Comparison of ENCODE assay signal across 10 mouse cellular contexts in genomic region chr17:48096321-48096720, GRCm38 (mm10). TPM values are rescaled to one million over a fixed set of nuclear protein-coding genes. Genes with fewer than 3 reads are reported as not detected.
DNase-seq lines count a peak whose midpoint lies in the region; ATAC-seq and TF ChIP-seq lines count a peak whose summit lies in the region.
"Had no signal": no experiment of that assay in that cellular context is flagged by ENCODE, and none has a peak within 500 bp of the region (broad histone marks: within the 10 kb centered on the region; RNA-seq: fewer than 3 reads in every experiment).

No protein-coding gene starts in this region.

- in situ Hi-C loops in ES-E14 (cut with MboI; ENCODE audit: low sequenced_read_pairs in 2 of 2, unreplicated experiment in 2 of 2): loop anchor here in 1 of 2 experiments (10.0 kb wide), 1 partner anchor 302 kb away; no protein-coding TSS in a partner anchor

- 0 out of 2 replicates have a peak overlapping the region, but pooled peaks have one; percentile 62 for H3K4me2 ChIP-seq in hindbrain, embryonic 12.5 days (replicated peaks)
- H3K4me2 ChIP-seq in hindbrain, embryonic 11.5 days (replicated peaks; ENCODE audit: low read depth, low read length): no peak overlapping the region; the same call in 1 of the 2 replicates

- no peak overlapping the region for H3K9ac ChIP-seq in hindbrain, embryonic 12.5 days
- no peak overlapping the region for H3K9ac ChIP-seq in hindbrain, embryonic 11.5 days (ENCODE audit: low read depth, low read length)
- peak overlapping the region; percentile 30; the same call in 1 of the 2 replicates for H3K9ac ChIP-seq in ES-E14 (ENCODE audit: insufficient read depth, low read depth, low read length, poor library complexity, severe bottlenecking)

- no peak overlapping the region for H3K27ac ChIP-seq in hindbrain, embryonic 12.5 days
- no peak overlapping the region for H3K27ac ChIP-seq in hindbrain, embryonic 11.5 days (ENCODE audit: low read depth, low read length)
- H3K27ac ChIP-seq in ES-E14 (ENCODE audit: insufficient read depth, low read depth, low read length, poor library complexity, severe bottlenecking): no peak overlapping the region
- peak overlapping the region; percentile 83 for H3K27ac ChIP-seq in limb, embryonic 10.5 days

- WGBS in hindbrain, embryonic 12.5 days: 4% methylated on average over 17 of the region's 17 CpGs
- 3% methylated on average over 17 of the region's 17 CpGs for WGBS in hindbrain, embryonic 11.5 days
- WGBS in limb, embryonic 10.5 days: 5% methylated on average over 17 of the region's 17 CpGs

- 0 out of 2 replicates have a peak, but pooled peaks cover 4% of the 10 kb centered on the region for H3K9me3 ChIP-seq in hindbrain, embryonic 12.5 days (replicated peaks)
- no peaks in the 10 kb centered on the region; the same call in 1 of the 2 replicates for H3K9me3 ChIP-seq in hindbrain, embryonic 11.5 days (ENCODE audit: control insufficient read depth, low read length)
- no peaks in the 10 kb centered on the region for H3K9me3 ChIP-seq in ES-E14 (ENCODE audit: control insufficient read depth, insufficient read depth, low read depth, low read length)
- H3K9me3 ChIP-seq in limb, embryonic 10.5 days (replicated peaks): 0 out of 2 replicates have a peak, but pooled peaks cover 2% of the 10 kb centered on the region

- no peak for DNase-seq in hindbrain, embryonic 11.5 days (ENCODE audit: low spot score)
- peak; percentile 30 to 34 for DNase-seq in B cell, adult 2 months
- DNase-seq in ES-E14 (ENCODE audit: low read depth, low spot score): no peak
- peak; percentile 63 for DNase-seq in limb, embryonic 10.5 days (ENCODE audit: low spot score)
- DNase-seq in cerebellum, postnatal 4 days (ENCODE audit: low spot score in 2 of 2): no peak
- DNase-seq in layer of hippocampus, adult 11-12 months (ENCODE audit: low spot score): no peak
- no peak for DNase-seq in kidney, postnatal 36 days

- no peak for ATAC-seq in hindbrain, embryonic 12.5 days (ENCODE audit: low FRiP score)
- no peak for ATAC-seq in hindbrain, embryonic 11.5 days (ENCODE audit: low FRiP score)

- H3K27me3 ChIP-seq in hindbrain, embryonic 12.5 days: peaks cover 74% of the 10 kb centered on the region
- H3K27me3 ChIP-seq in hindbrain, embryonic 11.5 days (ENCODE audit: control insufficient read depth, insufficient read depth, low read length): peaks cover 49% of the 10 kb centered on the region
- peaks cover 71% of the 10 kb centered on the region for H3K27me3 ChIP-seq in limb, embryonic 10.5 days (ENCODE audit: low read depth, poor library complexity, severe bottlenecking)

- H3K4me3 ChIP-seq in hindbrain, embryonic 12.5 days: no peak overlapping the region
- no peak overlapping the region for H3K4me3 ChIP-seq in hindbrain, embryonic 11.5 days (ENCODE audit: low read depth, low read length)
- peak overlapping the region; percentile 53 to 63 for H3K4me3 ChIP-seq in ES-E14 (ENCODE audit: insufficient read depth in 1 of 2, low read depth in 1 of 2, low read length in 2 of 2, poor library complexity in 1 of 2, severe bottlenecking in 1 of 2)
- peak overlapping the region; percentile 48 for H3K4me3 ChIP-seq in limb, embryonic 10.5 days

- H3K4me1 ChIP-seq in hindbrain, embryonic 12.5 days: peaks cover 53% of the 10 kb centered on the region
- peaks cover 18% of the 10 kb centered on the region for H3K4me1 ChIP-seq in hindbrain, embryonic 11.5 days (replicated peaks; ENCODE audit: control insufficient read depth, insufficient read depth, low read length)
- peaks cover 0 to 17% of the 10 kb centered on the region in 2 experiments; a peak in 2 of 4 replicates for H3K4me1 ChIP-seq in ES-E14 (ENCODE audit: control insufficient read depth in 2 of 2, insufficient read depth in 2 of 2, low read length in 2 of 2, poor library complexity in 1 of 2)
- peaks cover 67% of the 10 kb centered on the region for H3K4me1 ChIP-seq in limb, embryonic 10.5 days

- H3K36me3 ChIP-seq in hindbrain, embryonic 12.5 days: no peaks in the 10 kb centered on the region
- H3K36me3 ChIP-seq in hindbrain, embryonic 11.5 days (ENCODE audit: control insufficient read depth, insufficient read depth, low read length): no peaks in the 10 kb centered on the region
- H3K36me3 ChIP-seq in ES-E14 (ENCODE audit: control insufficient read depth, insufficient read depth, low read length, poor library complexity, severe bottlenecking): no peaks in the 10 kb centered on the region
- no peaks in the 10 kb centered on the region for H3K36me3 ChIP-seq in limb, embryonic 10.5 days

TF ChIP-seq in ES-E14, 5 proteins besides CTCF, POLR2A, EP300 and RAD21:
- TF ChIP-seq ZC3H11A (IDR thresholded peaks at IDR 0.05; ENCODE audit: borderline replicate concordance, low read depth, low read length) (no peak), ZNF384 (IDR thresholded peaks at IDR 0.05; ENCODE audit: low read depth, low read length) (no peak), MAFK (IDR thresholded peaks at IDR 0.05; ENCODE audit: insufficient read depth, low read depth, low read length) (no peak), CHD2 (IDR thresholded peaks at IDR 0.05; ENCODE audit: low read depth, low read length) (no peak), HCFC1 (IDR thresholded peaks at IDR 0.05; ENCODE audit: borderline replicate concordance, insufficient read depth, low read length) (no peak)

RNA-seq across cellular contexts. Expression of gene 1700067P10Rik, which starts 7.2 kb away (rescaled TPM):
- 0.26 TPM in 1 of 2 replicates, not detected in the other for polyA plus RNA-seq in hindbrain, embryonic 12.5 days (2016; fragmentation: Nextera tagmentation; extraction: Ambion mirVana)
- polyA plus RNA-seq in hindbrain, embryonic 11.5 days (2014; fragmentation: Nextera tagmentation; extraction: Ambion mirVana): not detected in 2 replicates
- total RNA-seq in ES-E14 (2012; rRNA removed): not detected in 2 replicates
- polyA plus RNA-seq in limb, embryonic 10.5 days (2016; fragmentation: Nextera tagmentation; extraction: Ambion mirVana): not detected in 2 replicates
- total RNA-seq: gastrocnemius, postnatal 4 days had no signal
- polyA plus RNA-seq: neural tube, embryonic 14.5 days had no signal

RNA-seq across cellular contexts. Expression of gene 9830107B12Rik, which starts 49.7 kb away (rescaled TPM):
- polyA plus RNA-seq in hindbrain, embryonic 12.5 days (2016; fragmentation: Nextera tagmentation; extraction: Ambion mirVana): 0.10 TPM in 1 of 2 replicates, not detected in the other
- polyA plus RNA-seq in hindbrain, embryonic 11.5 days (2014; fragmentation: Nextera tagmentation; extraction: Ambion mirVana): not detected in 2 replicates
- not detected in 2 replicates for total RNA-seq in ES-E14 (2012; rRNA removed)
- polyA plus RNA-seq in limb, embryonic 10.5 days (2016; fragmentation: Nextera tagmentation; extraction: Ambion mirVana): not detected in 2 replicates
- polyA plus RNA-seq: neural tube, embryonic 14.5 days had no signal

RNA-seq across cellular contexts. Expression of gene 1700122O11Rik, which starts 58.2 kb away (rescaled TPM):
- polyA plus RNA-seq in hindbrain, embryonic 12.5 days (2016; fragmentation: Nextera tagmentation; extraction: Ambion mirVana): not detected in 2 replicates
- not detected in 2 replicates for polyA plus RNA-seq in hindbrain, embryonic 11.5 days (2014; fragmentation: Nextera tagmentation; extraction: Ambion mirVana)
- total RNA-seq in ES-E14 (2012; rRNA removed): not detected in 2 replicates
- polyA plus RNA-seq in limb, embryonic 10.5 days (2016; fragmentation: Nextera tagmentation; extraction: Ambion mirVana): not detected in 2 replicates
- total RNA-seq: gastrocnemius, postnatal 4 days had no signal
- polyA plus RNA-seq: neural tube, embryonic 14.5 days had no signal

Comparison
In these comparisons a context has a peak if more than half of its experiments do, and no peak if none do; other contexts are left out.
1. H3K4me3 ChIP-seq: peak in ES-E14 (2 of 2) and limb, embryonic 10.5 days (single experiment); none in hindbrain, embryonic 12.5 days (single experiment) and hindbrain, embryonic 11.5 days (single experiment).
2. DNase-seq: peak in B cell, adult 2 months (2 of 2) and limb, embryonic 10.5 days (single experiment); none in hindbrain, embryonic 11.5 days (single experiment), ES-E14 (single experiment), cerebellum, postnatal 4 days (0 of 2), layer of hippocampus, adult 11-12 months (single experiment) and kidney, postnatal 36 days (0 of 2).